Mouse (Mus musculus) adrenal gland, postnatal 4 days (tissue): Measurements from ENCODE around the gene Olfr239. TPM values are rescaled to one million over a fixed set of nuclear protein-coding genes. Genes with fewer than 3 reads are reported as not detected.
"Not testable (repeated sequence)": the region's sequence is repeated elsewhere in the genome, so short reads cannot be mapped to it uniquely, and the experiment has no call there.

Experiments
- DNase-seq, 2 experiments: peaks; one replicate each; pipeline ENCODE4 v3.0.0; 2021 to 2022; ENCODE audit warnings: low spot score in 2 of 2, mixed read lengths in 2 of 2
- long read RNA-seq, 2 experiments: library from polyadenylated mRNA; stranded (forward); transcript quantifications; one replicate each; pipeline ENCODE4 v2.0.0; 2021
- total RNA-seq, 2 experiments: library from RNA; stranded (reverse); gene quantifications; 2 replicates each; pipeline ENCODE4 v1.2.3; 2021

The Olfr239 gene
- not detected for total RNA-seq
- long read RNA-seq, experiment 1: 0 reads
- long read RNA-seq, experiment 2: 0 reads

DNA sequence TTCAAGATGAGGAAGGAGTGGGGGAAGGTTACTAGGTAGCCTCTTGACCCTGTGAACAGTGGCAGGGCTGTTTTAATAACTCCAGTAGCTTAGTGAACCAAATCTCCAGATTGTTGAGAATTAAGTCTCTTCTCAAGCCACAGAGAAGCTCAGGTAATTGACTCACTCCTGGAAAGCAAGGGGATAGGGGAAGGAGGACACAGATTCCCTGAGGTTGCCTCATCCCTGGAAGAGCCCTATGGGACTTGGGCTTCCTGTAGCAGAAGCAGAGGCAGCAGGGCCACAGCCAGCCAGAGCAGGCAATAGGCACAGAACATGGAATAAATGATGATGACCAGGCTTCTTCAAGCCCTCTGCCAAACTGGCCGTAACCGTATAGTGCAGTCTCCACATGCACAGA lies at the start of gene Olfr239:
TSS of gene Olfr239 (plus strand) at position 301 of the 400 bp plus-strand sequence.
- DNase-seq: not testable (repeated sequence)

DNA sequence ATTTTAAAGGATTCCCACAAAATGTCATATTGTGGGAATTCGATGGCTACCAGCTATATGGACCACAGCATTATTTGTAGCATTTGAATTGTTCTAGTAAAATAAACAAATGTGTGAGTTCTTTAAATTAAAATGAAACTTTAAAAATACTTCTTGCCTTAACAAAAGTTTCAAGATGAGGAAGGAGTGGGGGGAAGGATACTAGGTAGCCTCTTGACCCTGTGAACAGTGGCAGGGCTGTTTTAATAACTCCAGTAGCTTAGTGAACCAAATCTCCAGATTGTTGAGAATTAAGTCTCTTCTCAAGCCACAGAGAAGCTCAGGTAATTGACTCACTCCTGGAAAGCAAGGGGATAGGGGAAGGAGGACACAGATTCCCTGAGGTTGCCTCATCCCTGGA lies 23.0 kb upstream of the Olfr239 start, which contains the start of gene Olfr55:
TSS of gene Olfr55 (plus strand) at position 301 of the 400 bp plus-strand sequence.
- not testable (repeated sequence) for DNase-seq

DNA sequence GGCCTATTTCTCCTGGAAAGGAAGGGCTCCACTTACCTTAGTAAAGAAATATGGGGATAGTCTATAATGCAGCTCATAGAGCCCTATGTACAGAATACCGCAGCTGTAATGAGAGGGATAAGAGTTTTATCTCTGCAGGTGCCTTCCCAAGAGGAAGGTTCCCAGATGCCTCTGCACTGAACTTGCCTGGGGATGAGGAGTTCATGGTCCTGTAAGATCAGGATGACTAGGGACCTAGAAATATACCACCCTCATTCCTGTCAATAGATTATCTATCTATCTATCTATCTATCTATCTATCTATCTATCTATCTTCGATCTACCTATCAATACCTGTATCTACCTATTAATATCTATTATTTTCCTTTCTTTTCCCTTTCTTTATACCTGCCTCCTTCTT lies 30.5 kb downstream of the Olfr239 start, which contains the start of gene Olfr1564:
TSS of gene Olfr1564 (minus strand) at position 101 of the 400 bp plus-strand sequence.
- no peak for DNase-seq

DNA sequence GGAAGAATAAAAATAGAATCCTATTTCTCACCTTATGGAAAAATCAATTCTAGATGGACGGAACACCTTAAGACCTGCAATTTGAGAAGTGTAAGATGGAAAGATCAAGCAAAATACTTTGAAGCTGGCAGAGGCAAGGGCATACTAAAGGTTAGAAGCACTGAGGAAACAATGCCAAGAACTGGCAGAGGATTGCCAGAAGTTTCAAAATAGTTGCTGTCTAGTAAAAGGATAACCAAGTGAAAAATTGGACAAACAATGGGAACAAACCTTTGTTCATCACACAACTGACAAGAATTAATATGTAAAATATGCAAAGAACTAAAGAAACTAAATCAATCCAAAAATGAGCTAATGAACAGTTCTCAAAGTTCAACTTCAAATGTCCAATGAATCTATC lies 45.5 kb downstream of the Olfr239 start:
- not testable (repeated sequence) for DNase-seq

Other genes starting within 250 kb of the Olfr239 start
- gene Cyp4f13, start 243.9 kb upstream of the Olfr239 start, total RNA-seq: 10 to 100 TPM; 71.3 to 72.6 TPM
- gene Zfp472, start 225.5 kb upstream of the Olfr239 start, total RNA-seq: 1 to 10 TPM; 8.4 TPM
- 10 to 100 TPM; 13.5 to 13.7 TPM for gene Zfp952, start 198.2 kb upstream of the Olfr239 start, total RNA-seq
- 10 to 100 TPM; 11.4 to 15.0 TPM for gene Zfp763, start 157.9 kb upstream of the Olfr239 start, total RNA-seq
- gene 4921501E09Rik, start 123.2 kb upstream of the Olfr239 start, total RNA-seq: not detected
- 10 to 100 TPM; 11.1 to 12.2 TPM for gene Zfp563, start 102.0 kb upstream of the Olfr239 start, total RNA-seq
- gene Morc2b, start 51.6 kb upstream of the Olfr239 start, total RNA-seq: not detected
- gene Olfr55, start 22.9 kb upstream of the Olfr239 start, total RNA-seq: not detected
- gene Olfr1564, start 30.4 kb downstream of the Olfr239 start, total RNA-seq: not detected
- 10 to 100 TPM; 13.1 to 15.6 TPM for gene Zfp955a, start 63.8 kb downstream of the Olfr239 start, total RNA-seq
- under 1 TPM in 1 of 2 experiments, not detected in 1; 0.03 TPM for gene Olfr63, start 73.4 kb downstream of the Olfr239 start, total RNA-seq
- gene Zfp955b, start 98.2 kb downstream of the Olfr239 start, total RNA-seq: 10 to 100 TPM; 16.5 to 17.4 TPM
- gene Zfp81, start 167.6 kb downstream of the Olfr239 start, total RNA-seq: 10 to 100 TPM; 16.0 to 16.6 TPM
- 10 to 100 TPM; 17.0 to 18.0 TPM for gene Zfp101, start 203.3 kb downstream of the Olfr239 start, total RNA-seq
- gene Actl9, start 241.6 kb downstream of the Olfr239 start, total RNA-seq: not detected